Comparison of ENCODE assay signal across 17 mouse cellular contexts in genomic region chr5:32288021-32288420, GRCm38 (mm10). TPM values are rescaled to one million over a fixed set of nuclear protein-coding genes. Genes with fewer than 3 reads are reported as not detected.
DNase-seq lines count a peak whose midpoint lies in the region; ATAC-seq lines count a peak whose summit lies in the region.
"Had no signal": no experiment of that assay in that cellular context is flagged by ENCODE, and none has a peak within 500 bp of the region (broad histone marks: within the 10 kb centered on the region; RNA-seq: fewer than 3 reads in every experiment).

No protein-coding gene starts in this region.

- H3K27ac ChIP-seq in forebrain, embryonic 14.5 days (ENCODE audit: low read depth, low read length), result no peak overlapping the region
- H3K27ac ChIP-seq in forebrain, embryonic 12.5 days, result no peak overlapping the region
- 0 out of 2 replicates have a peak overlapping the region, but pooled peaks have one; percentile 19 for H3K27ac ChIP-seq in midbrain, embryonic 10.5 days (replicated peaks)
- H3K27ac ChIP-seq in midbrain, embryonic 14.5 days (replicated peaks; ENCODE audit: low read depth, low read length), result no peak overlapping the region
- H3K27ac ChIP-seq: heart, adult 2 months; liver, embryonic 12.5 days; midbrain, embryonic 13.5 days; neural tube, embryonic 15.5 days had no signal

- no peaks in the 10 kb centered on the region for H3K36me3 ChIP-seq in forebrain, embryonic 14.5 days (ENCODE audit: control insufficient read depth, insufficient read depth, low read length)
- no peaks in the 10 kb centered on the region for H3K36me3 ChIP-seq in forebrain, embryonic 12.5 days (replicated peaks)
- no peaks in the 10 kb centered on the region for H3K36me3 ChIP-seq in midbrain, embryonic 10.5 days
- H3K36me3 ChIP-seq in midbrain, embryonic 14.5 days (ENCODE audit: control insufficient read depth, insufficient read depth, low read length), result no peaks in the 10 kb centered on the region
- H3K36me3 ChIP-seq: liver, embryonic 12.5 days; midbrain, embryonic 13.5 days; neural tube, embryonic 15.5 days had no signal

- no peaks in the 10 kb centered on the region for H3K4me1 ChIP-seq in forebrain, embryonic 14.5 days (ENCODE audit: control insufficient read depth, insufficient read depth, low read length)
- peaks cover 8% of the 10 kb centered on the region; the same call in 1 of the 2 replicates for H3K4me1 ChIP-seq in forebrain, embryonic 12.5 days
- peaks cover 12% of the 10 kb centered on the region for H3K4me1 ChIP-seq in midbrain, embryonic 10.5 days
- no peaks in the 10 kb centered on the region for H3K4me1 ChIP-seq in midbrain, embryonic 14.5 days (ENCODE audit: control insufficient read depth, insufficient read depth, low read length)
- H3K4me1 ChIP-seq: liver, embryonic 12.5 days; neural tube, embryonic 15.5 days had no signal

- no peaks in the 10 kb centered on the region for H3K27me3 ChIP-seq in forebrain, embryonic 14.5 days (replicated peaks; ENCODE audit: control insufficient read depth, insufficient read depth, low read length)
- no peaks in the 10 kb centered on the region for H3K27me3 ChIP-seq in forebrain, embryonic 12.5 days
- no peaks in the 10 kb centered on the region for H3K27me3 ChIP-seq in midbrain, embryonic 10.5 days (ENCODE audit: low read depth, poor library complexity, severe bottlenecking)
- no peaks in the 10 kb centered on the region for H3K27me3 ChIP-seq in midbrain, embryonic 14.5 days (ENCODE audit: control insufficient read depth, insufficient read depth, low read length)
- H3K27me3 ChIP-seq: midbrain, embryonic 13.5 days; neural tube, embryonic 15.5 days had no signal

- H3K4me2 ChIP-seq in forebrain, embryonic 14.5 days (ENCODE audit: low read length), result no peak overlapping the region
- no peak overlapping the region for H3K4me2 ChIP-seq in forebrain, embryonic 12.5 days
- no peak overlapping the region for H3K4me2 ChIP-seq in midbrain, embryonic 14.5 days (ENCODE audit: low read length)
- H3K4me2 ChIP-seq: liver, embryonic 12.5 days; lung, embryonic 14.5 days; midbrain, embryonic 13.5 days; neural tube, embryonic 15.5 days had no signal

- no peak for ATAC-seq in forebrain, embryonic 14.5 days
- no peak for ATAC-seq in forebrain, embryonic 12.5 days (ENCODE audit: low FRiP score)
- ATAC-seq in midbrain, embryonic 14.5 days (ENCODE audit: low FRiP score, low TSS enrichment), result no peak
- ATAC-seq: liver, embryonic 12.5 days; midbrain, embryonic 13.5 days had no signal

- no peak overlapping the region for H3K4me3 ChIP-seq in forebrain, embryonic 14.5 days (ENCODE audit: low read depth, low read length)
- H3K4me3 ChIP-seq in forebrain, embryonic 12.5 days (replicated peaks), result no peak overlapping the region
- H3K4me3 ChIP-seq in midbrain, embryonic 10.5 days, result no peak overlapping the region
- no peak overlapping the region for H3K4me3 ChIP-seq in midbrain, embryonic 14.5 days (replicated peaks; ENCODE audit: low read depth, low read length)
- H3K4me3 ChIP-seq: heart, adult 2 months; liver, embryonic 12.5 days; midbrain, embryonic 13.5 days; myocyte; neural tube, embryonic 15.5 days had no signal

- H3K9ac ChIP-seq in forebrain, embryonic 14.5 days (ENCODE audit: low read length), result no peak overlapping the region
- H3K9ac ChIP-seq in forebrain, embryonic 12.5 days, result no peak overlapping the region
- H3K9ac ChIP-seq in midbrain, embryonic 14.5 days (replicated peaks; ENCODE audit: low read length), result no peak overlapping the region
- H3K9ac ChIP-seq: liver, embryonic 12.5 days; lung, embryonic 14.5 days; midbrain, embryonic 13.5 days; neural tube, embryonic 15.5 days had no signal

- peak; percentile 27 for DNase-seq in forebrain, embryonic 14.5 days (ENCODE audit: low spot score)
- no peak for DNase-seq in midbrain, embryonic 10.5 days (ENCODE audit: low spot score)
- no peak for DNase-seq in midbrain, embryonic 14.5 days
- peak; percentile 65 for DNase-seq in cerebellum, adult 8-10 months
- DNase-seq in spleen, postnatal 4 days (ENCODE audit: low spot score in 2 of 2), result no peak
- no peak for DNase-seq in right cerebral cortex, postnatal 25 days
- DNase-seq: gastrocnemius, postnatal 10 days; heart, adult 2 months; lung, embryonic 14.5 days had no signal

- H3K9me3 ChIP-seq in forebrain, embryonic 14.5 days (replicated peaks; ENCODE audit: control insufficient read depth, low read length), result no peaks in the 10 kb centered on the region
- no peaks in the 10 kb centered on the region for H3K9me3 ChIP-seq in forebrain, embryonic 12.5 days
- no peaks in the 10 kb centered on the region for H3K9me3 ChIP-seq in midbrain, embryonic 10.5 days (replicated peaks)
- no peaks in the 10 kb centered on the region for H3K9me3 ChIP-seq in midbrain, embryonic 14.5 days (ENCODE audit: control insufficient read depth, low read length)
- H3K9me3 ChIP-seq: liver, embryonic 12.5 days; midbrain, embryonic 13.5 days; neural tube, embryonic 15.5 days had no signal

RNA-seq across cellular contexts. Expression of gene Plb1, which starts 55.5 kb away (rescaled TPM):
- 0.09 TPM in 1 of 2 replicates, not detected in the other for polyA plus RNA-seq in forebrain, embryonic 14.5 days (2014; fragmentation: Nextera tagmentation; extraction: Ambion mirVana)
- polyA plus RNA-seq in forebrain, embryonic 12.5 days (2016; fragmentation: Nextera tagmentation; extraction: Ambion mirVana), result 0.20 and 0.23 TPM in 2 replicates
- 0.05 TPM in 1 of 2 replicates, not detected in the other for polyA plus RNA-seq in midbrain, embryonic 10.5 days (2016; fragmentation: Nextera tagmentation; extraction: Ambion mirVana)
- not detected in 2 replicates for polyA plus RNA-seq in midbrain, embryonic 14.5 days (2014; fragmentation: Nextera tagmentation; extraction: Ambion mirVana)
- polyA plus RNA-seq: hindbrain, embryonic 11.5 days; kidney, embryonic 14.5 days; limb, embryonic 11.5 days; liver, embryonic 12.5 days; midbrain, embryonic 13.5 days; neural tube, embryonic 15.5 days had no signal

Comparison
In these comparisons a context has a peak if more than half of its experiments do, and no peak if none do; other contexts are left out.
1. DNase-seq: peak in forebrain, embryonic 14.5 days (single experiment) and cerebellum, adult 8-10 months (single experiment); none in midbrain, embryonic 10.5 days (single experiment), midbrain, embryonic 14.5 days (single experiment), spleen, postnatal 4 days (0 of 2) and right cerebral cortex, postnatal 25 days (single experiment).